Mouse (Mus musculus) G1E (cell line): Measurements from ENCODE around the gene Lhfpl4. TPM values are rescaled to one million over a fixed set of nuclear protein-coding genes. Genes with fewer than 3 reads are reported as not detected.

Experiments used
- ATAC-seq: 2 replicates; pipeline ENCODE4 v1.8.0; 2016; ENCODE audit warnings: mild to moderate bottlenecking; ENCODE audit not compliant: insufficient number of reproducible peaks, poor library complexity, low FRiP score, severe bottlenecking; ENCODE audit errors: extremely low read depth
- DNase-seq: peaks from one replicate; pipeline ENCODE4 v3.0.0; 2012; ENCODE audit warnings: low spot score
- H3K27me3 ChIP-seq: 2 replicates; pipeline ENCODE4 v1.6.1; 2012; ENCODE audit warnings: mild to moderate bottlenecking, low read length, inconsistent platforms; ENCODE audit not compliant: insufficient read depth
- H3K36me3 ChIP-seq: replicated peaks from 2 replicates; pipeline ENCODE3; 2012; ENCODE audit warnings: mild to moderate bottlenecking, inconsistent platforms
- H3K4me1 ChIP-seq: 2 replicates; pipeline ENCODE4 v1.6.1; 2012; ENCODE audit warnings: low read depth, low read length, inconsistent platforms, mixed read lengths; ENCODE audit not compliant: insufficient read depth
- H3K4me3 ChIP-seq: 2 replicates; pipeline ENCODE4 v1.5.1; 2012; ENCODE audit warnings: low read depth, mild to moderate bottlenecking, inconsistent platforms, low read length, moderate library complexity, mixed read lengths
- H3K9me3 ChIP-seq: replicated peaks from 2 replicates; pipeline ENCODE4 v1.6.1; 2012; ENCODE audit warnings: inconsistent platforms
- CTCF ChIP-seq: IDR thresholded peaks from 2 replicates; pipeline ENCODE4 v1.5.1; 2012; ENCODE audit warnings: low read depth, low read length, inconsistent platforms, mixed read lengths
- GATA1 ChIP-seq: IDR thresholded peaks from 2 replicates; pipeline ENCODE4 v1.6.1; 2012; ENCODE audit warnings: borderline replicate concordance, low read length, inconsistent platforms, mixed read lengths
- GATA2 ChIP-seq: IDR thresholded peaks from 2 replicates; pipeline ENCODE4 v1.6.1; 2012; ENCODE audit warnings: low read depth, low read length, inconsistent platforms, borderline replicate concordance
- POLR2AphosphoS5 ChIP-seq: IDR thresholded peaks from 2 replicates; pipeline ENCODE4 v1.6.1; 2012; ENCODE audit warnings: low read depth, low read length, inconsistent platforms; ENCODE audit not compliant: insufficient replicate concordance
- TAL1 ChIP-seq: conservative IDR thresholded peaks from 2 replicates; pipeline ENCODE4 v1.6.1; 2012; ENCODE audit warnings: low read depth, low read length, inconsistent platforms, mixed read lengths
- polyA plus RNA-seq: library from polyadenylated mRNA; stranded (reverse); fragments of >175 nt; gene quantifications from 2 replicates; pipeline ENCODE4 v1.2.3, GENCODE M21; 2012
- total RNA-seq, 2 experiments: library from RNA; stranded (forward) in 1 of 2; stranded (reverse) in 1 of 2; fragments of 200-1000 nt in 1 of 2; fragments of >200 nt in 1 of 2; fragmentation: Nextera tagmentation in 1 of 2; gene quantifications; 2 replicates each; pipeline ENCODE4 v1.2.3; 2014 to 2017

The Lhfpl4 gene
- total and polyA plus RNA-seq, 3 experiments, result 0.05 TPM; not detected in 2

DNA sequence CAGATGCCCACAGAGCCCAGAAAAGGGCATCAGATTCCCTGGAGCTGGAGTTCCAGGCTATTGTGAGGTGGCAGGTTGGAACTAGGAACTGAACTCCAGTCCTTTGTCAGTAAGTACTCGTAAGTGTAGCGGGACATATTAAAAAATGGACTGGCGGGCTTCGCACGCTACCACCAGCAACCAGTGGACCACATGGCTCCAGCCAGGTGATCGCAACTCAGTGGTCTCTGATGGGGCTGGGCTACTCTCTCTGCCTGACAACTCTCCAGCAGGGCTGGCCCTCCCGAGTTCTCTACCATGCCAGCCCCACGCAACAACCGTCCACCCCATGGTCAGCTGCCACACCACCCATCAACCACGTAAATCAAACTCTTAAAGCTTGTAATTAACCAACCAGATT is 35.1 kb downstream of the Lhfpl4 start:
- no peaks in the 10 kb centered on the region for H3K9me3 ChIP-seq
- no peak overlapping the region for H3K4me3 ChIP-seq
- H3K27me3 ChIP-seq, result no peaks in the 10 kb centered on the region
- ATAC-seq, result no peak
- H3K36me3 ChIP-seq, result peaks cover 56% of the 10 kb centered on the region
- TF ChIP-seq GATA2, result no peak
- TF ChIP-seq POLR2AphosphoS5, result no peak
- no peak for TF ChIP-seq GATA1
- TF ChIP-seq TAL1, result no peak
- no peak for TF ChIP-seq CTCF
- DNase-seq, result no peak
- H3K4me1 ChIP-seq, result no peaks in the 10 kb centered on the region

- peaks cover 88% of the 10 kb centered on the region for H3K36me3 ChIP-seq
- ATAC-seq, result no peak
- DNase-seq, result no peak
- H3K27me3 ChIP-seq, result no peaks in the 10 kb centered on the region
- no peaks in the 10 kb centered on the region for H3K9me3 ChIP-seq
- H3K4me1 ChIP-seq, result no peaks in the 10 kb centered on the region
- H3K4me3 ChIP-seq, result no peak overlapping the region
- TF ChIP-seq CTCF, result no peak
- no peak for TF ChIP-seq TAL1
- TF ChIP-seq POLR2AphosphoS5, result no peak
- no peak for TF ChIP-seq GATA2
- TF ChIP-seq GATA1, result no peak
Measured at GRCm38 (mm10) chr6:113156064-113156463, 39.1 kb downstream of the Lhfpl4 start.

GRCm38 (mm10) chr6:113154886-113155285 is 40.3 kb downstream of the Lhfpl4 start:
- Histone ChIP-seq H3K27me3 (no peaks in the 10 kb centered on the region), H3K4me1 (no peaks in the 10 kb centered on the region), H3K36me3 (peaks cover 91% of the 10 kb centered on the region), H3K4me3 (no peak overlapping the region), H3K9me3 (no peaks in the 10 kb centered on the region)
- ATAC-seq (no peak), DNase-seq (no peak)
- TF ChIP-seq GATA1 (no peak), GATA2 (no peak), POLR2AphosphoS5 (no peak), TAL1 (no peak)

DNA sequence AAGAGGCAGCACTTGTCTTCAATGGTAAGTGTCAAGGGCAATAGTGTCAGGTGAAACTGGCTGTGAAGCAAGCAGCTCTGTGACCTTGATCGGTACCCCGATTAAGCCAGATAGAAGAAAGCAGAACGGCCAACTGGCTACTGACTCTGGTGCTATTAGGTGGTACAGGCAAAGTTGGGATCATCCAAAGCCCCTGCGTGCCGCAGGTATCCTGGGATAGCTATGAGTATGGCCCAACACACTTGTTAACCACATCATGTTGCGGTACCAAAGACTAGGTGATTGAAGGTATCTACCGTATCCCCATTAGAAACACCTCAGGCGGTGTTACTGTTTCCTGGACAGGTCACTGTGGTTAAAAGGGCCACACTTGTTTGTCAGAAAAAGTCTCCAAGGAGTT is 41.1 kb downstream of the Lhfpl4 start:
- ATAC-seq (no peak), DNase-seq (no peak)
- Histone ChIP-seq H3K36me3 (peaks cover 94% of the 10 kb centered on the region), H3K9me3 (no peaks in the 10 kb centered on the region), H3K4me1 (no peaks in the 10 kb centered on the region), H3K4me3 (no peak overlapping the region), H3K27me3 (no peaks in the 10 kb centered on the region)
- TF ChIP-seq TAL1 (no peak), CTCF (no peak), POLR2AphosphoS5 (no peak), GATA2 (no peak), GATA1 (no peak)

DNA sequence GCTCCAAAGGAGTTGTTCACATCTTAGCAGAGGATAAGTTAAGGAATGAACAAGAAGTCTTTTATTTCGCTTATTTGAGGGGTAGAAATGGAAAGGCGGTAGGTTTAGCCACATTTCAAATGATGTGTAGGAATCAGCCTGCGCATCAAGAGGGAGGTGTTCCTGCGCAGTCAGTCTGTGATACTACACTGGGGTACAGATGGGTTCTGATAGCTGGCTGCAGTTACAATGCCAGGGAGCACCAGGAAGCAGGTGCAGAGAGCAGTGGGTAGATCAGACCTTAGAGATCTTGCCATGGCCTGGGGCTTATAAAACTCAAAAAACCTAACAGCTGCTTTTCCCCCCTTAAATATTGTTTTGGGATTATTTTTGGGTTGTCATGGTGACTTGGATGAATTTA is 49.9 kb downstream of the Lhfpl4 start:
- Histone ChIP-seq H3K4me3 (no peak overlapping the region), H3K9me3 (no peaks in the 10 kb centered on the region), H3K36me3 (peaks cover 94% of the 10 kb centered on the region), H3K27me3 (no peaks in the 10 kb centered on the region), H3K4me1 (peaks cover 2% of the 10 kb centered on the region; the same call in 1 of the 2 replicates)
- ATAC-seq (no peak), DNase-seq (no peak)
- TF ChIP-seq TAL1 (no peak), GATA2 (no peak), GATA1 (no peak), POLR2AphosphoS5 (no peak), CTCF (no peak)

DNA sequence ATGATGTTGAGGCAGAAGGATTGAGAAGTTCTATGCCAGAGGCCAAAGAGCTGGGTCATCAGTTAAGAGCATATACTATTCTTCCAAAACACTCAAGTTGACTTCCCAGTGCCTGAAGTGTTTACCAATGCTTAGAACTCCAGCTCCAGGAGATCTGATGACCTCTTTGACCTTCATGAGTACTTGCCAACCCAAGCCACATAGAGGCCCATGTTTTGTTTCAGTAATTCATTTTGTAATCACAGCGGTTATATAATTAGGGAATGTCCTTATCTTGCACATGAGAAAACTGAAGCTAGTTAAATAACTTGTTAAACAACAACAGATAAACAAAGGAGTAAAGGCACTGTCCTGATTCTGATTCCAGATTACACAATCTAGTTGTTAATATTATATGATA is 50.4 kb downstream of the Lhfpl4 start:
- Histone ChIP-seq H3K4me1 (peaks cover 2% of the 10 kb centered on the region; the same call in 1 of the 2 replicates), H3K9me3 (no peaks in the 10 kb centered on the region), H3K36me3 (peaks cover 93% of the 10 kb centered on the region), H3K4me3 (no peak overlapping the region), H3K27me3 (no peaks in the 10 kb centered on the region)
- TF ChIP-seq GATA1, result no peak
- TF ChIP-seq GATA2, result no peak
- no peak for TF ChIP-seq TAL1
- no peak for ATAC-seq
- DNase-seq, result no peak
